Mouse (Mus musculus) G1E-ER4 (cell line): ENCODE measurements around the gene Itpkb. TPM values are rescaled to one million over a fixed set of nuclear protein-coding genes. Genes with fewer than 3 reads are reported as not detected.

ENCODE experiments used
- GATA1 ChIP-seq: IDR thresholded peaks from one replicate; pipeline ENCODE4 v1.8.0; 2012; ENCODE audit warnings: low read length, inconsistent platforms
- polyA plus RNA-seq: library from polyadenylated mRNA; stranded (reverse); fragments of >175 nt; gene quantifications from 2 replicates; pipeline ENCODE4 v1.2.3, GENCODE M21; 2012

Itpkb gene
- polyA plus RNA-seq, 1 experiment = 19.6 TPM

GRCm38 (mm10) chr1:180349090-180349489 lies 18.8 kb downstream of the Itpkb start:
- TF ChIP-seq GATA1 = no peak

- TF ChIP-seq GATA1 = no peak
Observed at GRCm38 (mm10) chr1:180352258-180352657, 22.0 kb downstream of the Itpkb start.

GRCm38 (mm10) chr1:180354129-180354528 lies 23.8 kb downstream of the Itpkb start:
- TF ChIP-seq GATA1 = no peak

GRCm38 (mm10) chr1:180354976-180355730 lies 24.9 kb downstream of the Itpkb start:
- TF ChIP-seq GATA1 = no peak

- TF ChIP-seq GATA1 = no peak
Observed at GRCm38 (mm10) chr1:180356176-180356575, 25.9 kb downstream of the Itpkb start.

- TF ChIP-seq GATA1 = no peak
Observed at GRCm38 (mm10) chr1:180356857-180357256, 26.6 kb downstream of the Itpkb start.

GRCm38 (mm10) chr1:180357893-180358331 lies 27.6 kb downstream of the Itpkb start:
- no peak for TF ChIP-seq GATA1

- TF ChIP-seq GATA1 = no peak
Observed at GRCm38 (mm10) chr1:180358466-180358865, 28.2 kb downstream of the Itpkb start.

GRCm38 (mm10) chr1:180359311-180359710 lies 29.0 kb downstream of the Itpkb start:
- no peak for TF ChIP-seq GATA1

GRCm38 (mm10) chr1:180362176-180362575 lies 31.9 kb downstream of the Itpkb start:
- TF ChIP-seq GATA1 = no peak

GRCm38 (mm10) chr1:180362844-180363243 lies 32.6 kb downstream of the Itpkb start:
- no peak for TF ChIP-seq GATA1

GRCm38 (mm10) chr1:180363317-180363716 lies 33.0 kb downstream of the Itpkb start:
- TF ChIP-seq GATA1 = no peak

GRCm38 (mm10) chr1:180364005-180364404 lies 33.7 kb downstream of the Itpkb start:
- no peak for TF ChIP-seq GATA1

- TF ChIP-seq GATA1 = no peak
Observed at GRCm38 (mm10) chr1:180364720-180365119, 34.4 kb downstream of the Itpkb start.

GRCm38 (mm10) chr1:180365180-180365810 lies 35.0 kb downstream of the Itpkb start:
- TF ChIP-seq GATA1 = no peak

- TF ChIP-seq GATA1 = no peak
Observed at GRCm38 (mm10) chr1:180365983-180366811, 35.9 kb downstream of the Itpkb start.
